Mouse (Mus musculus) heart, adult 8-10 months (tissue): ENCODE results near the gene Bdh2. TPM values are rescaled to one million over a fixed set of nuclear protein-coding genes. Genes with fewer than 3 reads are reported as not detected.

Source experiments
- DNase-seq: peaks from one replicate; pipeline ENCODE4 v3.0.0; 2022; ENCODE audit warnings: low spot score
- total RNA-seq, 4 experiments: library from RNA; stranded (reverse); gene quantifications; 2 replicates each; pipeline ENCODE4 v1.2.4; 2022

Bdh2 gene
- 1 to 10 TPM; 2.7 to 7.0 (median 5.2) TPM for total RNA-seq

GRCm38 (mm10) chr3:135280669-135281415 lies at the start of gene Bdh2:
Gene Bdh2, plus strand, starts transcription at chr3:135281221.
- peak; percentile 79 for DNase-seq

GRCm38 (mm10) chr3:135232058-135232457 lies 49.0 kb upstream of the Bdh2 start:
- no peak for DNase-seq

- DNase-seq = no peak
These were observed 48.6 kb upstream of the Bdh2 start for GRCm38 (mm10) chr3:135232462-135232861.

- no peak for DNase-seq
These were observed 35.3 kb upstream of the Bdh2 start for GRCm38 (mm10) chr3:135245733-135246132.

GRCm38 (mm10) chr3:135246828-135247227 lies 34.2 kb upstream of the Bdh2 start:
- DNase-seq = no peak

- no peak for DNase-seq
These were observed 31.9 kb upstream of the Bdh2 start for GRCm38 (mm10) chr3:135249104-135249503.

GRCm38 (mm10) chr3:135251825-135252224 lies 29.2 kb upstream of the Bdh2 start:
- DNase-seq = no peak

- DNase-seq = no peak
These were observed 26.2 kb upstream of the Bdh2 start for GRCm38 (mm10) chr3:135254784-135255183.

GRCm38 (mm10) chr3:135258919-135259318 lies 22.1 kb upstream of the Bdh2 start:
- DNase-seq = no peak

GRCm38 (mm10) chr3:135260233-135260632 lies 20.8 kb upstream of the Bdh2 start:
- DNase-seq = no peak

GRCm38 (mm10) chr3:135268616-135269015 lies 12.4 kb upstream of the Bdh2 start:
- no peak for DNase-seq

GRCm38 (mm10) chr3:135269391-135269990 lies 11.5 kb upstream of the Bdh2 start:
- DNase-seq = no peak

- DNase-seq = no peak
These were observed 8.4 kb upstream of the Bdh2 start for GRCm38 (mm10) chr3:135272627-135273026.

GRCm38 (mm10) chr3:135273047-135273446 lies 8.0 kb upstream of the Bdh2 start:
- no peak for DNase-seq

- no peak for DNase-seq
These were observed 861 bp upstream of the Bdh2 start for GRCm38 (mm10) chr3:135280160-135280559.

GRCm38 (mm10) chr3:135281701-135282100 lies 680 bp downstream of the Bdh2 start:
- no peak for DNase-seq

GRCm38 (mm10) chr3:135285256-135285655 lies 4.2 kb downstream of the Bdh2 start:
- DNase-seq = no peak

GRCm38 (mm10) chr3:135285807-135286206 lies 4.8 kb downstream of the Bdh2 start:
- no peak for DNase-seq

GRCm38 (mm10) chr3:135288138-135288750 lies 7.2 kb downstream of the Bdh2 start:
- DNase-seq = no peak

- no peak for DNase-seq
These were observed 8.1 kb downstream of the Bdh2 start for GRCm38 (mm10) chr3:135289148-135289547.

GRCm38 (mm10) chr3:135290249-135290894 lies 9.4 kb downstream of the Bdh2 start:
- DNase-seq = peak; percentile 9

GRCm38 (mm10) chr3:135293703-135294102 lies 12.7 kb downstream of the Bdh2 start:
- peak; percentile 1 for DNase-seq
